Mouse (Mus musculus): ENCODE measurements around the gene Auts2. TPM values are rescaled to one million over a fixed set of nuclear protein-coding genes. Genes with fewer than 3 reads are reported as not detected.
A peak's percentile ranks its signal among the peaks of the same experiment; 100 is the strongest.

Auts2 gene
- polyA plus RNA-seq, 1 experiment from 2014 or later = 27.3 TPM

DNA sequence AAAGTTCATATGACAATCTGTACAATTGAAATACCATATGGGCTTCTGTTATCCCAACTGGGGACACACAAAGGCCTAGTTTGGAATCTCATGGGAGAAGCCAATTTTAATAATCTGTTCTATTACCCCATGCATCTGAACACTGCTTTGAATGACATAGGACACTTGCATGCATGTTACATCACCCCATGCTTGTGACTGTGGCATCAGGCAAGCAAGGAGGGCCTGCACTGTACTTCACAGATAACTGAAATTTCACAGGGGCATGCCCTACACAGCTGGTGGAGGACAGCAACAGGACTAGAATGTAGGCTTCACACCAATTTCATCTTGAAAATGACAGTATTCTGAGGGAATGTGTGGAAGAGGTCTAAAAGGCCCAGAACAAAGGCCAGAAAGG, 746.1 kb downstream of the Auts2 start:
- Histone ChIP-seq H3K4me3 (ENCODE audit: low read depth, low read length) (no peak overlapping the region), H3K9ac (no peak overlapping the region), H3K9me3 (ENCODE audit: low read depth, low read length) (no peaks in the 10 kb centered on the region), H3K27me3 (ENCODE audit: insufficient read depth, low read length) (no peaks in the 10 kb centered on the region), H3K36me3 (ENCODE audit: insufficient read depth) (no peaks in the 10 kb centered on the region), H3K4me1 (ENCODE audit: insufficient read depth) (no peaks in the 10 kb centered on the region), H3K4me2 (no peak overlapping the region), H3K27ac (ENCODE audit: low read depth) (no peak overlapping the region)
- no peak for TF ChIP-seq CTCF (IDR thresholded peaks at IDR 0.05; ENCODE audit: low read depth)
- no peak for ATAC-seq (ENCODE audit: insufficient read depth)
- no peak for DNase-seq

DNA sequence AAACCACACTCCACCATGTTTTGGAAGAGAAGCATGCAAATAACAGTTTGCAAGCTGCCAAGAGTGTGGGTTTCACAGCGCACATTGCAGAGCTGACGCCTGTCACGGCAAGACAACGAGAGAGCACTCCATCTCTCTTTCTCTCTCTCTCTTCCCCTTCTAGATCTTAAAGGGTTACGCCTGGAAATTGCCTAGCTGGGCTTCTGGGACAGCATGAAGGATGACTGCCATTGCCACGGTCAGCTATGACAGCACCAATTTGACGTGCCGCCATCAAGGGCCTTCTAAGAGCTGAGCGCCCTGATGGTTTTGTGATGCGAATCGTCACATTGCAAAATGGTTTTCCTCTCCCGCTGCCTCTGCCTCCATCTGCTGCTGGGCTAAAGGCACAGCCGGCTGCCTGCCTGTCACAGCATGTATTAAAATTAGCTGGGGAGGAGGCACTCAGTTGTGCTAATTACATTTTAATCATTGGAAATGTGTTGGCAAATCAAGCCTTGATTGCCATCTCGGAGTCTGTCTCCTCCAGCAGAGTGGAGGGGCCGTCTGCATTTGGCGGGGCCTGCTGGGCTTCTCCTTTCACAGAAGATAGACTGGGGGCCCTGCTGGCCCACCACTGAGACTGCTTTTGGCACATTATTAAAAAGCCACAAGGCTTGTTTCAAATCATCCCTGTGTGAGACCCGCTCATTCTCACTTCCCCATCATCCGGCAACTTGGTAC, 748.6 kb downstream of the Auts2 start:
- ATAC-seq (ENCODE audit: insufficient read depth) = no peak
- TF ChIP-seq CTCF (IDR thresholded peaks at IDR 0.05; ENCODE audit: low read depth) = peak; percentile 19; the same call in 1 of the 2 replicates

GRCm38 (mm10) chr5:131789601-131790000, 753.5 kb downstream of the Auts2 start:
- Histone ChIP-seq H3K27me3 (ENCODE audit: insufficient read depth, low read length) (no peaks in the 10 kb centered on the region), H3K4me2 (no peak overlapping the region), H3K4me1 (ENCODE audit: insufficient read depth) (0 out of 2 replicates have a peak, but pooled peaks cover 5% of the 10 kb centered on the region), H3K27ac (ENCODE audit: low read depth) (no peak overlapping the region), H3K36me3 (ENCODE audit: insufficient read depth) (no peaks in the 10 kb centered on the region), H3K4me3 (ENCODE audit: low read depth, low read length) (no peak overlapping the region), H3K9ac (no peak overlapping the region), H3K9me3 (ENCODE audit: low read depth, low read length) (no peaks in the 10 kb centered on the region)
- DNase-seq (no peak), ATAC-seq (ENCODE audit: insufficient read depth) (no peak)
- 76% methylated on average over 8 of the region's 8 CpGs for WGBS
- TF ChIP-seq CTCF (IDR thresholded peaks at IDR 0.05; ENCODE audit: low read depth) = no peak

More for the DNA sequence above, 748.6 kb downstream of the Auts2 start:
- DNase-seq = peak; percentile 31
- Histone ChIP-seq H3K27me3 (ENCODE audit: insufficient read depth, low read length) (no peaks in the 10 kb centered on the region), H3K27ac (ENCODE audit: low read depth) (no peak overlapping the region), H3K4me3 (ENCODE audit: low read depth, low read length) (no peak overlapping the region), H3K4me2 (no peak overlapping the region), H3K4me1 (ENCODE audit: insufficient read depth) (no peaks in the 10 kb centered on the region), H3K9ac (no peak overlapping the region), H3K9me3 (ENCODE audit: low read depth, low read length) (no peaks in the 10 kb centered on the region), H3K36me3 (ENCODE audit: insufficient read depth) (no peaks in the 10 kb centered on the region)
- 41% methylated on average over 18 of the region's 18 CpGs for WGBS

GRCm38 (mm10) chr5:131788008-131788407, 755.1 kb downstream of the Auts2 start:
- no peak overlapping the region for H3K4me2 ChIP-seq
- H3K27ac ChIP-seq (ENCODE audit: low read depth) = no peak overlapping the region
- DNase-seq (peak; percentile 53), ATAC-seq (ENCODE audit: insufficient read depth) (no peak)
- WGBS = 51% methylated on average over 6 of the region's 6 CpGs
- TF ChIP-seq CTCF (IDR thresholded peaks at IDR 0.05; ENCODE audit: low read depth) = no peak
- H3K4me1 ChIP-seq (ENCODE audit: insufficient read depth) = 0 out of 2 replicates have a peak, but pooled peaks cover 5% of the 10 kb centered on the region
- no peak overlapping the region for H3K9ac ChIP-seq
- no peaks in the 10 kb centered on the region for H3K36me3 ChIP-seq (ENCODE audit: insufficient read depth)
- no peaks in the 10 kb centered on the region for H3K27me3 ChIP-seq (ENCODE audit: insufficient read depth, low read length)
- H3K4me3 ChIP-seq (ENCODE audit: low read depth, low read length) = no peak overlapping the region
- H3K9me3 ChIP-seq (ENCODE audit: low read depth, low read length) = no peaks in the 10 kb centered on the region

GRCm38 (mm10) chr5:131783241-131783640, 759.9 kb downstream of the Auts2 start:
- no peaks in the 10 kb centered on the region for H3K27me3 ChIP-seq (ENCODE audit: insufficient read depth, low read length)
- H3K4me3 ChIP-seq (ENCODE audit: low read depth, low read length) = no peak overlapping the region
- H3K9ac ChIP-seq = no peak overlapping the region
- ATAC-seq (ENCODE audit: insufficient read depth) (no peak), DNase-seq (no peak)
- no peak overlapping the region for H3K27ac ChIP-seq (ENCODE audit: low read depth)
- 60% methylated on average over 3 of the region's 3 CpGs for WGBS
- TF ChIP-seq CTCF (IDR thresholded peaks at IDR 0.05; ENCODE audit: low read depth) = no peak
- no peaks in the 10 kb centered on the region for H3K36me3 ChIP-seq (ENCODE audit: insufficient read depth)
- 0 out of 2 replicates have a peak, but pooled peaks cover 3% of the 10 kb centered on the region for H3K4me1 ChIP-seq (ENCODE audit: insufficient read depth)
- no peaks in the 10 kb centered on the region for H3K9me3 ChIP-seq (ENCODE audit: low read depth, low read length)
- H3K4me2 ChIP-seq = no peak overlapping the region

DNA sequence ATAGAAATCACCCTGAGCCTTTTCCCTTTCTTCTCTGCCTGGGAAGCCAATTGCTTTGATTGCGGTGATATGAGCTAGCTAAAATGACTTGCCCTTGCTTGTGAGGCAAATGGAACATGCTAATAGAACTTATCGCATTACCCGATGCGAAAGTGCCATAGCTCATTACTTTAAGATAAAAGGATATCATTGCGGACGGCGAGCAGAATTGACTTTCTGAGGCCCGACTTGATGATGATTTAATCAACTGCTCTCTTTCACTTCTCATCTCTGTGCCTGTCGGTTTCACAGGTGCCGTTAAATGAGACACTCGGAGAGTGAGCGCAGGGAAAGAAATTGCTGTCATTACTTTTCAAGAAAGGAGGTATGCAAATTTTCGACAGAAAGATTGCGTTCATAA, 762.1 kb downstream of the Auts2 start:
- Histone ChIP-seq H3K4me3 (ENCODE audit: low read depth, low read length) (no peak overlapping the region), H3K27me3 (ENCODE audit: insufficient read depth, low read length) (no peaks in the 10 kb centered on the region), H3K9me3 (ENCODE audit: low read depth, low read length) (no peaks in the 10 kb centered on the region), H3K36me3 (ENCODE audit: insufficient read depth) (no peaks in the 10 kb centered on the region), H3K4me2 (no peak overlapping the region), H3K27ac (ENCODE audit: low read depth) (no peak overlapping the region), H3K9ac (no peak overlapping the region), H3K4me1 (ENCODE audit: insufficient read depth) (no peaks in the 10 kb centered on the region)
- no peak for ATAC-seq (ENCODE audit: insufficient read depth)
- WGBS = 88% methylated on average over 14 of the region's 14 CpGs
- TF ChIP-seq CTCF (IDR thresholded peaks at IDR 0.05; ENCODE audit: low read depth) = no peak
- no peak for DNase-seq

DNA sequence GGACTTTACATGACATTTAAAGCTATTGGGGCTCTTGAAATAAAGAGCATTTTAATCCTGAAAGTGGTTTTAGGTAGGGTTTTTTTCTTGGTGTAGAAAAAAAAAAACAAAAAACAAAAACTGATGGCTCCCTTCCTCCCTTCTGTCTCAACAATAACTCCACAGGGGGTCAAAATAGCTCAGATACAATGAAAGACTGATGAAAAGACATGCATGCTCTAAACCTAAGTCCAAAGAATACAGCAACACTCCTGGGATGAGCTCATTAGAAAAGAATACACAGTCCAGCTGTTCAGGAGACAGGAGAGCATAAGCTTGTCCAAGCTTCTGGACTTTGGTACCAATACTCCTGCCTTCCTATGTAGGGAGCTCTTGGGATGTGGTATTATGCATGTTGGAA, 764.0 kb downstream of the Auts2 start:
- Histone ChIP-seq H3K4me2 (no peak overlapping the region), H3K27me3 (ENCODE audit: insufficient read depth, low read length) (no peaks in the 10 kb centered on the region), H3K36me3 (ENCODE audit: insufficient read depth) (no peaks in the 10 kb centered on the region), H3K4me3 (ENCODE audit: low read depth, low read length) (no peak overlapping the region), H3K4me1 (ENCODE audit: insufficient read depth) (no peaks in the 10 kb centered on the region), H3K9me3 (ENCODE audit: low read depth, low read length) (no peaks in the 10 kb centered on the region), H3K27ac (ENCODE audit: low read depth) (no peak overlapping the region), H3K9ac (no peak overlapping the region)
- TF ChIP-seq CTCF (IDR thresholded peaks at IDR 0.05; ENCODE audit: low read depth) = no peak
- ATAC-seq (ENCODE audit: insufficient read depth) (no peak), DNase-seq (no peak)
